Mouse (Mus musculus) ES-CJ7 (cell line): ENCODE results near the gene C8b.

ENCODE experiments used
- DNase-seq: peaks from one replicate; pipeline ENCODE4 v3.0.0; 2011; ENCODE audit warnings: low read depth, low spot score

Gene C8b

DNA sequence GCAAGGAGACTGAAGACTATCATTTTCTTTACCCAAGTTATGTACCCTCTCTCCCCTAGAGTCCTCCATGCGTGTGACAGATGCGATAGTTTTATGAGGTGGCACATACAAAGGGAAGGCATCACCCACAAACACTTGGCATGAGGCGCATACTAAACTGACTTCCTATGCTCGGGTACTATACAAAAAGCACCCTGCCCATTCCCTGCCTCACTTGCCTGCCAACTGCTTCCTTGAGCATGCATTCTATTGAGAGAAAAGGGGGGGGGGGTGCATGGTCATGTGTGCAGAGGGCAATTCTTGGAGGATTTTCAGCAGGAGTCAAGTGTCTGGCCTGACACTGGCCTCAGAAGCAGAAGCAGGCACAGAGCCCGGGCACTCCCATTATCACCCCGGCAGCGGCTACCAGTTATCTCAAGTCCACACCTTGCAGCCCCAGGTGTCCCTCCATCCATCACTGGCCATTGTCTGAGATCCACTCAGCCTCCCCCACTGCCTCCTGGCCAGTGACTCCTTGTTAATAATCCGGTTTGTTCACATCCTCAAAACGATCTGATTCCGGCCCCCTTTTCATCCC, 44.7 kb downstream of the C8b start:
- no peak for DNase-seq

DNA sequence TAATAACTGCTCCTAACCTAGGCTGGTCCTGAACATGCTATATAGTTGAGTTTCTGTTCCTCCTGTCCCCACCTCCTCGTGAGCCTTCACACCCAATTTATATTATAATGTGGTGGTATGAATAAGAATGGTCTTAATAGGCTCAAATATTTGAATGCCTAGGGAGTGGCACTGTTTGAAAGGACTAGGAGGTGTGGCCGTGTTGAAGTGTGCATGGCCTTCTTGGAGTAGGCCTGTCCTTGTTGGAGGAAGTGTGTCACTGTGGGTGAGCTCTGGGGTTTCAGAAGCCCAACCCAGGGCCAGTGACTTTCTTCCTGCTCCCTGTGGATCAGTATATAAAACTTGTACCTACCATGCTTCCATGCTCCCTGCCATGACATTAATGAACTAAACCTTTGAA, 47.5 kb downstream of the C8b start:
- peak; percentile 80 for DNase-seq

DNA sequence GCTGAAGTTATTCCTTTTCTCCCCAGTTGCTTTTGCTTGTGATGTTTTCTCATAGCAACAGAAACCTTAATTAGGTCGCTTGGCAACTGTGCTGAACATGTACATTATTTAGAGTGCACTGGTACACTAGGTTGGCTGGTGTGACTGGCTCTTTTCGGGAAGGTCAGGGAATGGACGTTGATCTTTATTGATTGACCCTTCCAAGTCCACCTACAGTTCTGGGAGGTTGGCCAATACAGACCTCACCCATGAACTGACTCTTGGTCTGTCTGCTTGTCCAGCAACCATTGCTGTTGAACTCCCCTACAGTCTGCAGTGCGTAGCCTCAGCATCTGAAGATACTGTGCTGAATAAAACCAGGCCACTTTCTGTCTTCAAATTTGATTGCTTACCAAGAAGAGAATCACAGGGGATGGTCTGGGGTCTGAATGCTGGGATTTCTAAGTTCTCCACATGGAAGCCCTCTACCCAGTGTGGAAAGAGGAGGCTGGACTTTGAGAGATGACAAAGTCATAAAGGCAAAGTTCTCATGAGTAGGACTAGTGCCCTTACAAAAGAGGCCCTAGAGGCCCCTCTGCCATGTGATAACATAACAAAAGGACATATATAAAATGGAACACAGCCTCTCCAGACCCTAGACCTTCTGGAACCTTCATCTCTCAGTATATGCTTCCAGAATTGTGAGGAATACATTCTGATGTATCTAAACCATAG, 50.6 kb downstream of the C8b start:
- no peak for DNase-seq

DNA sequence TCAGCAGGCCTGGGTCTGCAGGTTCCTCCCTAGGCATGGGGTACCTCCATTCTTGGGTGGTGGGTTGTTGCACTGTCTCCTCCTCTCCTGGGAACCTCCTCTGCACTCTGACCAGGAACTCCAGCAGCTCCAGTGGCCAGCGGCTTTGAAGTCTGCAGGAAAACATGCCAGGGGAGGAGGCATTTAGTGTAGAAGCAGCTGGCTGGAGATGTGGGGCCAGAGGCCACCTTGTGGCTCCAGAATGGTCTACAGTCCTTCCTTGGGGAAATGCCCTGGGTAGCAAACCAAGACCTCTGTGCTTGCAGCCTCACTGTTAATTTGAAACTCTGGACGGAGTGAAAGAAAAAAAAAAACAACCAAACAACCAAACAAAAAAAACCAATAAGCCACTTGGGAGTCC, 51.4 kb downstream of the C8b start:
- no peak for DNase-seq

DNA sequence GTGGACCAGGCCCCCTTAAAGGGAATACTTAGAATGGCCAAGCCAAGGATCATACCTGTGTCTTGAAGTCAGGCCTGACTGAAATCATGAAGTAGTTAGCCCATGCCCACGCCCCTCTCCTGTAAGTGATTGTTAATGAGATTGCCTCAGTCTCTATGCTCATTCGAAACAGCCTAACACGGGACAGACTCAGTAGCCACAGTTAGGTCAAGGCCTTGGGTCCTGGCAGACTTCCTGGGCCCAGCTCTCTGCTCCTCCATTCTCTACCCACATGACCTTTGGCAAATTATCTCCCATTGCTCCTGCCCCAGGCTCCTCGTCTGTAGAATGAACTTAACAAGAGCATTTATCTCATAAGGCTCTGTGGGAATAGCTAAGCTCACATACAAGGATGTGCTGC, 52.9 kb downstream of the C8b start:
- DNase-seq = no peak

DNA sequence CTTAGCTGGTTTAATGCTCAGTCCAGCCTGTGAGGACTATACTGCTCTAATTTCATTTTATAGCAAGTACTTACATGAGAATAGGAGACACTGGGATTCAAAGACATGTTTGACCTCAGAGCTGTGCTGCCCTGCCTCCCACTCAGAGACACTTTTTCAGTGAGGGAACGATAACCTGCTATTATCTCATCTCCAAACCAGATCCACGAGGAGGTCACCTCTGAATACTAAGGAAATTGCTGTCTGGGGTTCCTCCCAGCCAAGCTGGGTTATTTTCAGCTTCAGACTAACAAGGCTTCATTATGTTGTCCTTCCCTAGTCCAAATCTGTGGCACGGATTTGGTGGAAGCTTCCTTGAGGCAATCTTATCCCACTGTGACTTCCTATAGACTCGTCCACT, 53.8 kb downstream of the C8b start:
- DNase-seq = no peak

DNA sequence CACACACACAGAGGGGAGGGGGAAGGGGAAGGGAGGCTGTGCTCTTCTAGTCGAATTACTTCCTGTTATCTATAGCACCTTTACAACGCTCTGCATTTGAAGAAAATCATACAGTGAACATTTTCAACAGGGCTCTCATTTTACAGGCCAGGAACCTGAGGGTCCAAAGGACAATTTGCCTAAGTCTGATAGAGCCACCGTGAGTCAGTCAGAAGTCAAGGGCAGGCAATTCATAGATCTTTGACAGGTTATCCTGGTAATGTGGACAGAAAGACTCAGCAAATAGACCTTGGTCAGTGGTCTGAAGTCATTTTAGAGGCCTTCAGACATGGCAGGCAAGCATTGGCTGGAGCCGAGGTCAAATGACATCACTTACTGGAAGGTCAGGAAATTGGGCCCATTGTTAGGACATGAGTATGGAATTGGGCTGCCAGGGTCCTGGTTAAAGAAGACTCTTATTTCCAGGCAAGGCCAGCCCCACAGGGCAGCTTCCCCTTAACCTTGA, 57.5 kb downstream of the C8b start:
- no peak for DNase-seq

DNA sequence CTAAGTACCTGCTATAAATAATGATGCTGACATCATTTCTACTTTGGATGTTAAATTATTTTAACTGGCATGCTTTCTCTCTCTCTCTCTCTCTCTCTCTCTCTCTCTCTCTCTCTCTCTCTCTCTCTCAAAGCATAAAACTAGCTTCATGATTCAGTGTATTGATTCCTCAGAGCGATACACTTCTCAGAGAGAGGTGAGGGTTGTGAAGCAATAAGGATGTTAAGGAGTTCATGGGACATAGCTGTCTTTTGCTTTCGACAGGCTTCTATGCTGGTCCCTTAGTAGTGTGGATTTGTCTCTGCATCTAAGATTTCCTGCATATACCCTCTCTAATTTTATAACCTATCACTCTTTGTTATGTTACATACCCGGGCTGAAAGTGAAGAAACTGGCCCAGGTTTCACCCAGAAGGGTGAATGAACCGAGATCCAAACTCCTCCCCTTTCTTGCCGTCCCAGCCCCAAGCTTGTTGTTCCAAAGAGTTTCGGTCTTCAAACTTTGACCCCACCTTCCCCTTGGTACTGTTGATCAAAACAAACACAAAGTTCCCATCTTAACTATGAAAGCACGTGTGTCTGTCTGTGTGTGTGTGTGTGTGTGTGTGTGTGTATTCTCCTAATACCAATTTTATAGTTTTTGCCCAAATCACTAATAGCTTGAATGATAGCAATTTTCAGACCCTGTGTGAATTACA, 58.4 kb downstream of the C8b start:
- no peak for DNase-seq

DNA sequence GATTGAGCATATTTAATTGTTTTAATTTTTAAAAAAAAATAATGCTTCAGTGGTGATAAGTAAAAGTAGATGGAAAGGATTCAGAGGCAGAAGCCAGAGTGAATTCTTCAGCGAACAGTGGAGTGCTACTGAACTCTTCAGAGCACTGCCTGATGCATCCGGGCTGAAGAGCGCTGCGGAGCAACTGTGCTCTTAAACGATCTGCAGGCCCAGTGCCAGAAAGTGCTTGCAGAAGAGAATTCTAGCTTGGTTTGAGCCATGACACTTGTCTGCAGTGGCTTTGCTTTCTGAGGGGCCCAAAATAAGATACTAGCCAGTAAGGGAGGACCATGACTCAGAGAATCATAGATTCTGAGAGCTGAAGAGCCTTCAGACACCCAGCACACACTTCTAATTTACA, 62.8 kb downstream of the C8b start:
- no peak for DNase-seq

DNA sequence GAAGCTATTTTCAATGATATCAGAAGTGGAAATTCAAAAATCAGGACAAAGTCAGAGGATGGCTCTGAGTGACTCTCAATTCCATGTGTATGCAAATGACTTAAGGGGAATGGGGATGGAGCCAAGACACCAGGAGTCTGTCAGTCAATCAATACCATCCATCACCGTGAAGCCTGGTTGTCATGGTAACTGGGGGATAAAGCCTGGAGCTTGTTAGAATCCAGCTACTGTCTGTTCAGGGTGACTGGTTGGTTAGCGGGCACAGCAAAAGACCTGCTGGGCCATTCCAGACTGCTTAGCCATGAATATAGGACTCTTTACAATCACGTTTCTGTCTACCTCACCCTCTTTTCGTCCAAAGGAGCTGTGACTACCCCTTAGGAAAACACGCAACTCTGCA, 69.0 kb downstream of the C8b start:
- no peak for DNase-seq

DNA sequence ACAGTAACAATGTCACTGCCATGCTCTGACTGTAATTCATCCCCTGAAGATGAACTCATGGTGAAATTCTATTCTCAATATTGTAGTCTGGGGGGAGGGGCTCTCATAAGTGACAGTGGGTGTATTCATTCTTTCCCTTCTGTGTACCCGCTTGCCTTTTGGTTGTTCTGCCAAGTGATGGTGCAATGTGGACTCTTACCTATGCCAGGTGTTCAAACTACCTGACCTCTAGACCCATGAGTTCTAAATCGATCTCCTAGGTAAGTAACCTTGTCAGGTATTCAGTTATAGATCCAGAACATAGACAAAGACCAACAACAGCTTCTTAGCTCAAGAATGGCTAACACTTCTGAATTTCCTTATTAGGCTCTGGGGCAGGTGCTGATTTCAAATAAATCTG, 72.2 kb downstream of the C8b start:
- no peak for DNase-seq

DNA sequence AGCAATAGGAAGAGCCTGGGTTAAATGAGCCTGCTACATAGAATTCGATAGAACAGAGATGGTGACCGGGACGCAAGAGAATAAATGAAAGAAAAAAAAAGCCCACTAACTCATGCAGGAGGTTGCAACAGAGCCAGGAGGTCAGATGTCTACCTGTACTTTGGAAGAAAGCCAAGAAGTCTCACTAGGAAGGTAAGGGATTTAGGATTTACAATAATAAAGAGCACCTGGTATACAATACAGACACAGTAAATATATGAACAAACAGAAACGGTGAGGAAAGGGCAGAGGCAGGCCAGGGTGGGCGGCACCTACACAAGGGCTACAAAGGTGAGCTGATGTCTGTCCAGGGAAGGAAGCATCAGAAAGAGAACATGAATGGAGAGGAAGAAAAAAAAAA, 76.1 kb downstream of the C8b start:
- DNase-seq = no peak

DNA sequence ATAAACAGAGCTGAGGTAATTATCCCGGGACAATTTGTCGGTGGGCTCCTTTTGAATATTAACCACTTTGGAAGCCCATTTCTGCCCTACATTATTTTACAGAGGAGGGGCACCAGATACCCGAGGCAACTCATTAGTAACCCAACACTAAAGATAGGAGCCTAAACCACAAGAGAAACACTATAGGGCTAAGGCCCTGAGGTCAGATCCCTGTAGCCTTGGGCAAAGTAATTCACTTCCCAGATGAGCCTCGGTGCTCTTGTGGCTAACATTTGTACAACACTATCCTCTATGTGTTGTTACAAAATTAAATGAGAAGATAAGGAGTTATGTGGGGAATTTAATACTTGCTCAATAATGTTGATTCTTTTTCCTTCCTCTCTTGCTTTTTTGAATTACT, 77.4 kb downstream of the C8b start:
- DNase-seq = no peak
